Mouse (Mus musculus) intestine, embryonic 16.5 days (tissue): ENCODE results near the gene Hcn2. TPM values are rescaled to one million over a fixed set of nuclear protein-coding genes. Genes with fewer than 3 reads are reported as not detected.

ENCODE experiments used
- ATAC-seq: fragments of 200-750 bp; cut with Nextera tagmentation; 2 replicates; pipeline ENCODE4 v1.8.0; 2017; ENCODE audit warnings: moderate TSS enrichment, moderate library complexity
- H3K27ac ChIP-seq: fragments of 300-500 bp; sonication (generic); 2 replicates; pipeline ENCODE4 v1.5.1; 2014; ENCODE audit warnings: mild to moderate bottlenecking, low read length
- H3K27me3 ChIP-seq: fragments of 300-500 bp; sonication (generic); replicated peaks from 2 replicates; pipeline ENCODE4 v1.6.1; 2014; ENCODE audit warnings: low read length, control low read depth, mixed read lengths; ENCODE audit not compliant: control insufficient read depth, insufficient read depth
- H3K36me3 ChIP-seq: fragments of 300-500 bp; sonication (generic); 2 replicates; pipeline ENCODE4 v1.6.1; 2014; ENCODE audit warnings: low read length, control low read depth; ENCODE audit not compliant: control insufficient read depth, insufficient read depth
- H3K4me1 ChIP-seq: fragments of 300-500 bp; sonication (generic); 2 replicates; pipeline ENCODE4 v1.6.1; 2014; ENCODE audit warnings: low read length, control low read depth, mixed read lengths; ENCODE audit not compliant: control insufficient read depth, insufficient read depth
- H3K4me2 ChIP-seq: fragments of 300-500 bp; sonication (generic); 2 replicates; pipeline ENCODE4 v1.6.1; 2014; ENCODE audit warnings: low read depth, low read length, control low read depth
- H3K4me3 ChIP-seq: fragments of 300-500 bp; sonication (generic); 2 replicates; pipeline ENCODE4 v1.5.1; 2014; ENCODE audit warnings: mild to moderate bottlenecking, low read length
- H3K9ac ChIP-seq: fragments of 300-500 bp; sonication (generic); 2 replicates; pipeline ENCODE4 v1.6.1; 2014; ENCODE audit warnings: low read depth, low read length
- H3K9me3 ChIP-seq: fragments of 300-500 bp; sonication (generic); 2 replicates; pipeline ENCODE4 v1.6.1; 2016; ENCODE audit warnings: low read length, control low read depth; ENCODE audit not compliant: control insufficient read depth
- WGBS: fragments of 180-500 bp; shearing (Covaris S2); extraction: QIAGEN DNeasy Blood & Tissue Kit; methylation state at CpG from one replicate; pipeline ENCODE4 v1.1.7; 2014; 5-methylcytosine and 5-hydroxymethylcytosine counted together
- polyA plus RNA-seq: library from polyadenylated mRNA; unstranded; fragments of >200 nt; fragmentation: Nextera tagmentation; extraction: Ambion mirVana; gene quantifications from 2 replicates; pipeline ENCODE4 v1.2.1, GENCODE M21; 2015

The Hcn2 gene
- polyA plus RNA-seq, 1 experiment from 2014 or later, result not detected

- ATAC-seq, result no peak
- H3K9ac ChIP-seq, result no peak overlapping the region
- 93% methylated on average over 3 of the region's 3 CpGs for WGBS
Measured at GRCm38 (mm10) chr10:79762875-79763274, 46.4 kb downstream of the Hcn2 start.

GRCm38 (mm10) chr10:79764234-79764633, 47.8 kb downstream of the Hcn2 start:
- H3K9ac ChIP-seq, result 0 out of 2 replicates have a peak overlapping the region, but pooled peaks have one; percentile 6
- H3K36me3 ChIP-seq, result peaks cover 18% of the 10 kb centered on the region
- no peaks in the 10 kb centered on the region for H3K9me3 ChIP-seq
- H3K27me3 ChIP-seq, result no peaks in the 10 kb centered on the region
- H3K27ac ChIP-seq, result no peak overlapping the region
- WGBS, result 77% methylated on average over 7 of the region's 7 CpGs
- H3K4me1 ChIP-seq, result peaks cover 37% of the 10 kb centered on the region
- no peak overlapping the region for H3K4me3 ChIP-seq
- ATAC-seq, result no peak
- no peak overlapping the region for H3K4me2 ChIP-seq

More at GRCm38 (mm10) chr10:79762875-79763274, 46.4 kb downstream of the Hcn2 start:
- Histone ChIP-seq H3K9me3 (no peaks in the 10 kb centered on the region), H3K4me3 (no peak overlapping the region), H3K4me2 (no peak overlapping the region), H3K4me1 (peaks cover 30% of the 10 kb centered on the region), H3K27me3 (no peaks in the 10 kb centered on the region), H3K36me3 (peaks cover 25% of the 10 kb centered on the region), H3K27ac (no peak overlapping the region)

- H3K27me3 ChIP-seq, result no peaks in the 10 kb centered on the region
Measured at GRCm38 (mm10) chr10:79765228-79765745, 48.9 kb downstream of the Hcn2 start.

GRCm38 (mm10) chr10:79766001-79766507, 49.6 kb downstream of the Hcn2 start:
- Histone ChIP-seq H3K9ac (peak overlapping the region; percentile 99), H3K27me3 (no peaks in the 10 kb centered on the region), H3K9me3 (no peaks in the 10 kb centered on the region), H3K4me2 (peak overlapping the region; percentile 99), H3K4me3 (peak overlapping the region; percentile 97), H3K27ac (peak overlapping the region; percentile 95), H3K36me3 (peaks cover 12% of the 10 kb centered on the region; the same call in 1 of the 2 replicates), H3K4me1 (peaks cover 37% of the 10 kb centered on the region)
- no peak for ATAC-seq
- 4% methylated on average over 16 of the region's 16 CpGs for WGBS

More at GRCm38 (mm10) chr10:79765228-79765745, 48.9 kb downstream of the Hcn2 start:
- Histone ChIP-seq H3K9ac (peak overlapping the region; percentile 99), H3K4me2 (peak overlapping the region; percentile 99), H3K4me3 (peak overlapping the region; percentile 97), H3K4me1 (peaks cover 37% of the 10 kb centered on the region), H3K9me3 (no peaks in the 10 kb centered on the region), H3K36me3 (peaks cover 18% of the 10 kb centered on the region), H3K27ac (no peak overlapping the region)
- ATAC-seq, result no peak
- WGBS, result 51% methylated on average over 2 of the region's 2 CpGs

- H3K9ac ChIP-seq, result peak within 1 kb of the TSS; percentile 99
- ATAC-seq, result peak; percentile 94
- H3K9me3 ChIP-seq, result no peaks in the 10 kb centered on the region
- no peaks in the 10 kb centered on the region for H3K27me3 ChIP-seq
- under 1% methylated on average over 101 of the region's 101 CpGs for WGBS
- peak within 1 kb of the TSS; percentile 99 for H3K4me2 ChIP-seq
- H3K4me1 ChIP-seq, result peaks cover 37% of the 10 kb centered on the region
- peaks cover 5% of the 10 kb centered on the region; the same call in 1 of the 2 replicates for H3K36me3 ChIP-seq
- peak within 1 kb of the TSS; percentile 95 for H3K27ac ChIP-seq
- peak within 1 kb of the TSS; percentile 97 for H3K4me3 ChIP-seq
Measured at GRCm38 (mm10) chr10:79766508-79767325, 50.3 kb downstream of the Hcn2 start, which contains the start of gene Rnf126. Gene Rnf126, minus strand, starts transcription at chr10:79766952.

GRCm38 (mm10) chr10:79767372-79768244, 51.2 kb downstream of the Hcn2 start:
- H3K27me3 ChIP-seq, result no peaks in the 10 kb centered on the region
- peak overlapping the region; percentile 95 for H3K27ac ChIP-seq
- ATAC-seq, result peak; percentile 75
- peaks cover 37% of the 10 kb centered on the region for H3K4me1 ChIP-seq
- no peaks in the 10 kb centered on the region for H3K36me3 ChIP-seq
- H3K4me3 ChIP-seq, result peak overlapping the region; percentile 97
- WGBS, result 11% methylated on average over 40 of the region's 40 CpGs
- peak overlapping the region; percentile 99 for H3K9ac ChIP-seq
- H3K9me3 ChIP-seq, result 0 out of 2 replicates have a peak, but pooled peaks cover 5% of the 10 kb centered on the region
- peak overlapping the region; percentile 99 for H3K4me2 ChIP-seq

- Histone ChIP-seq H3K4me1 (peaks cover 37% of the 10 kb centered on the region), H3K9ac (no peak overlapping the region), H3K27ac (no peak overlapping the region), H3K4me3 (no peak overlapping the region), H3K9me3 (0 out of 2 replicates have a peak, but pooled peaks cover 5% of the 10 kb centered on the region), H3K36me3 (no peaks in the 10 kb centered on the region), H3K4me2 (no peak overlapping the region), H3K27me3 (no peaks in the 10 kb centered on the region)
- ATAC-seq, result no peak
- WGBS, result 1% methylated on average over 5 of the region's 5 CpGs
Measured at GRCm38 (mm10) chr10:79768400-79768799, 52.0 kb downstream of the Hcn2 start.

GRCm38 (mm10) chr10:79769329-79769728, 52.9 kb downstream of the Hcn2 start:
- ATAC-seq, result no peak
- H3K4me3 ChIP-seq, result no peak overlapping the region
- H3K36me3 ChIP-seq, result no peaks in the 10 kb centered on the region
- WGBS, result 30% methylated on average over 4 of the region's 4 CpGs
- 0 out of 2 replicates have a peak, but pooled peaks cover 5% of the 10 kb centered on the region for H3K9me3 ChIP-seq
- H3K27ac ChIP-seq, result no peak overlapping the region
- no peaks in the 10 kb centered on the region for H3K27me3 ChIP-seq
- peaks cover 28% of the 10 kb centered on the region for H3K4me1 ChIP-seq
- H3K4me2 ChIP-seq, result no peak overlapping the region
- H3K9ac ChIP-seq, result no peak overlapping the region
